ENCODE assay signal across 8 mouse cellular contexts in the genomic region with DNA sequence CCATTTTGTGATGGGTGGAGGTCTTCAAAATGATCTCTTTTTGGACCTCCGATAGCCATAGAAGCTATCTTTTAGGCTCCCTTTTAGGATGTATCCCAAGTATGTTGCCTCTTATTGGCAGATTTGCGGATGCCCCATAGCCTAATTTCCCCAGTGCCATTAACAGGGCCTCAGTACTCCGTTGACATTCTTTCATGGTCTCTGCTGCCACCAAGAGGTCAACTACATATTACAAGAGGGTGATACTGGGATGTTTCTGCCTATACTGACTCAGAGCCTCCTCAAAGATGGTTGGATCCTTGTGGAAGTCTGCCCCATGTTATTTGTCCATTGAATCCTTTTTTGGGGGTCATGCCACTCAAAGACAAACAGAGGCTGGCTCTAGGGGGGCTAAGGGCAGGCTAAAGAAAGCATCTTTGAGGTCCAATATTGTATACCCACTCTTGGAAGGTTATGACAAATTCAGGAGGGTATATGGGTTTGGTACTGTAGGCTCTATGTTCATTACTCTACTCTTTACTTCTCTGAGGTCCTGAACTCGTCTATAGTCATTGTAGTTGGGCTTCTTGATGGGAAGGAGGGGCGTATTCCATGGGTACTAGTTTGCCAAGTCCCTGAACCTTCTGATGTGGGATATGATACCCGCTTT. TPM values are rescaled to one million over a fixed set of nuclear protein-coding genes. Genes with fewer than 3 reads are reported as not detected.
DNase-seq lines count a peak whose midpoint lies in the region; ATAC-seq and TF ChIP-seq lines count a peak whose summit lies in the region.

No protein-coding gene starts in this region.

- peak; percentile 68 for TF ChIP-seq CTCF in kidney, adult 2 months (conservative IDR thresholded peaks at IDR 0.05; ENCODE audit: insufficient read depth, insufficient read length, low read depth, low read length)

- no peak for TF ChIP-seq POLR2A in kidney, adult 2 months (IDR thresholded peaks at IDR 0.05; ENCODE audit: low read depth, low read length)

- H3K9me3 ChIP-seq in limb, embryonic 11.5 days (ENCODE audit: control insufficient read depth, low read length), result no peaks in the 10 kb centered on the region

- H3K4me3 ChIP-seq in kidney, adult 2 months (ENCODE audit: insufficient read depth, low read depth, low read length), result no peak overlapping the region
- no peak overlapping the region for H3K4me3 ChIP-seq in limb, embryonic 11.5 days (ENCODE audit: low read depth, low read length)

- H3K4me2 ChIP-seq in limb, embryonic 11.5 days (ENCODE audit: low read depth, severe bottlenecking), result no peak overlapping the region

- H3K36me3 ChIP-seq in kidney, adult 2 months (ENCODE audit: control insufficient read depth, insufficient read depth, low read length), result no peaks in the 10 kb centered on the region
- no peaks in the 10 kb centered on the region for H3K36me3 ChIP-seq in limb, embryonic 11.5 days (ENCODE audit: control insufficient read depth, insufficient read depth, low read length)

- H3K27ac ChIP-seq in kidney, adult 2 months (ENCODE audit: insufficient read depth, low read depth, low read length), result no peak overlapping the region
- H3K27ac ChIP-seq in limb, embryonic 11.5 days (replicated peaks; ENCODE audit: low read depth, low read length), result no peak overlapping the region

- no peaks in the 10 kb centered on the region for H3K4me1 ChIP-seq in kidney, adult 2 months (ENCODE audit: control insufficient read depth, insufficient read depth, low read length)
- H3K4me1 ChIP-seq in limb, embryonic 11.5 days (ENCODE audit: control insufficient read depth, insufficient read depth, low read length), result no peaks in the 10 kb centered on the region

- no peak for ATAC-seq in limb, embryonic 11.5 days (ENCODE audit: insufficient number of reproducible peaks, low FRiP score, low TSS enrichment, low read depth)

- 40% methylated on average over 6 of the region's 6 CpGs for WGBS in kidney, adult 2 months
- 45% methylated on average over 6 of the region's 6 CpGs for WGBS in limb, embryonic 11.5 days

- no peaks in the 10 kb centered on the region for H3K27me3 ChIP-seq in kidney, adult 2 months (replicated peaks; ENCODE audit: control insufficient read depth, insufficient read depth, low read length)
- H3K27me3 ChIP-seq in limb, embryonic 11.5 days (ENCODE audit: control insufficient read depth, insufficient read depth, low read length), result no peaks in the 10 kb centered on the region

- no peak overlapping the region for H3K9ac ChIP-seq in limb, embryonic 11.5 days (ENCODE audit: low read length)

- peak; percentile 55 for DNase-seq in A20 (ENCODE audit: low read depth, low spot score)
- peak; percentile 57 for DNase-seq in R1 (ENCODE audit: low read depth, low spot score)
- peak; percentile 76 to 87 for DNase-seq in cerebellum, postnatal 25 days
- DNase-seq in gastrocnemius, adult 8-10 months (ENCODE audit: low spot score in 2 of 2), result peak; percentile 38 to 49
- DNase-seq in kidney, adult 2 months, result peak; percentile 79
- DNase-seq in limb, embryonic 11.5 days (ENCODE audit: low spot score), result peak; percentile 83
- DNase-seq in natural killer cell, adult 2 months (ENCODE audit: low spot score in 2 of 2), result peak; percentile 44 to 76
- peak; percentile 68 for DNase-seq in thymus, postnatal 0 days (ENCODE audit: low spot score)

RNA-seq across cellular contexts. Expression of a gene that starts 25.6 kb away (rescaled TPM):
- 10 to 100 TPM; 10.1 to 36.4 (median 14.5) TPM for total RNA-seq in gastrocnemius, adult 8-10 months (2022)
- 14.0 and 14.4 TPM in 2 replicates for polyA plus RNA-seq in kidney, adult 2 months (2012; rRNA removed)
- polyA plus RNA-seq in limb, embryonic 11.5 days (2014; fragmentation: Nextera tagmentation; extraction: Ambion mirVana), result 5.9 and 6.3 TPM in 2 replicates
- polyA plus RNA-seq in thymus, postnatal 0 days (2015; fragmentation: Nextera tagmentation; extraction: Ambion mirVana), result 7.8 and 10.1 TPM in 2 replicates
